Mouse (Mus musculus) CH12.LX (cell line): ENCODE data around the gene Plscr5.

Experiments
- CTCF ChIP-seq, 2 experiments: IDR thresholded peaks in 1 of 2; conservative IDR thresholded peaks in 1 of 2; 2 replicates each; pipeline ENCODE4 v1.5.1; 2011 to 2012; ENCODE audit warnings: low read depth in 2 of 2, low read length in 2 of 2, improper control_type of control experiment in 1 of 2, inconsistent platforms in 1 of 2, mild to moderate bottlenecking in 1 of 2, moderate library complexity in 1 of 2
- POLR2A ChIP-seq: IDR thresholded peaks from 2 replicates; pipeline ENCODE4 v1.6.1; 2011; ENCODE audit warnings: low read depth, mild to moderate bottlenecking, improper control_type of control experiment, low read length
- SMC3 ChIP-seq: IDR thresholded peaks from 2 replicates; pipeline ENCODE4 v1.6.1; 2011; ENCODE audit warnings: low read depth, low read length, improper control_type of control experiment
- USF1 ChIP-seq: IDR thresholded peaks from 2 replicates; pipeline ENCODE4 v1.6.1; 2014; ENCODE audit warnings: low read depth, mild to moderate bottlenecking, inconsistent platforms, low read length, improper control_type of control experiment

DNA sequence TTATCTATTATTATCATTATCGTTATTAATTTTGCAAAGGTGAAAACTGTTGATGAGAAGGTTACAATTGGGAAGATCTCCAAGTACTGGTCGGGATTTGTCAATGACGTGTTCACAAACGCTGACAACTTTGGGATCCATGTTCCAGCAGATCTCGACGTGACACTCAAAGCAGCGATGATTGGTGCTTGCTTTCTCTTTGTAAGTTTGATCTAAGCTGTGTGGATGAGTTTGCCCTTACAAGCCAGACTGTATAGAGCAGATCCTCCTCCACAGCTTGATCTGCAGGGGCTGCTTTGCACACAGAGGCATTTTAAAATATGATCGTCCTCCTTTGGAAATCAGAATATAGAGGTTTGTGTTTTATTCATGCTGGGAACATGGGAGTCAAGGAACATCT lies 15.0 kb downstream of the Plscr5 start:
- TF ChIP-seq CTCF (conservative IDR thresholded peaks at IDR 0.05 in 1 of 2, IDR thresholded peaks at IDR 0.05 in 1 of 2; ENCODE audit: low read depth in 2 of 2, low read length in 2 of 2) = no peak
- no peak for TF ChIP-seq SMC3
- no peak for TF ChIP-seq USF1
- TF ChIP-seq POLR2A = no peak
